Mouse (Mus musculus): Measurements from ENCODE around the gene Rapsn. TPM values are rescaled to one million over a fixed set of nuclear protein-coding genes. Genes with fewer than 3 reads are reported as not detected.

Rapsn gene
- polyA plus RNA-seq, 1 experiment from 2014 or later = 3.5 TPM

Other genes starting within 250 kb of the Rapsn start
- 239 and 261 TPM in 2 replicates for gene Mtch2, start 188.5 kb upstream of the Rapsn start, polyA plus RNA-seq (2014; fragmentation: Nextera tagmentation; extraction: Ambion mirVana)
- gene C1qtnf4, start 149.8 kb upstream of the Rapsn start, polyA plus RNA-seq (2014; fragmentation: Nextera tagmentation; extraction: Ambion mirVana) = 12.8 and 13.7 TPM in 2 replicates
- gene Kbtbd4, start 130.9 kb upstream of the Rapsn start, polyA plus RNA-seq (2014; fragmentation: Nextera tagmentation; extraction: Ambion mirVana) = 51.4 and 53.1 TPM in 2 replicates
- gene Ndufs3, start 130.8 kb upstream of the Rapsn start, polyA plus RNA-seq (2014; fragmentation: Nextera tagmentation; extraction: Ambion mirVana) = 227 and 230 TPM in 2 replicates
- 76.6 and 81.3 TPM in 2 replicates for gene Celf1, start 95.2 kb upstream of the Rapsn start, polyA plus RNA-seq (2014; fragmentation: Nextera tagmentation; extraction: Ambion mirVana)
- gene Psmc3, start 18.4 kb downstream of the Rapsn start, polyA plus RNA-seq (2014; fragmentation: Nextera tagmentation; extraction: Ambion mirVana) = 388 and 406 TPM in 2 replicates
- 22.0 and 22.1 TPM in 2 replicates for gene Slc39a13, start 34.8 kb downstream of the Rapsn start, polyA plus RNA-seq (2014; fragmentation: Nextera tagmentation; extraction: Ambion mirVana)
- 3.0 and 3.6 TPM in 2 replicates for gene Spi1, start 46.8 kb downstream of the Rapsn start, polyA plus RNA-seq (2014; fragmentation: Nextera tagmentation; extraction: Ambion mirVana)
- gene Mybpc3, start 82.5 kb downstream of the Rapsn start, polyA plus RNA-seq (2014; fragmentation: Nextera tagmentation; extraction: Ambion mirVana) = 0.25 and 1.6 TPM in 2 replicates
- 7.9 and 8.0 TPM in 2 replicates for gene Madd, start 148.2 kb downstream of the Rapsn start, polyA plus RNA-seq (2014; fragmentation: Nextera tagmentation; extraction: Ambion mirVana)
- gene Nr1h3, start 167.2 kb downstream of the Rapsn start, polyA plus RNA-seq (2014; fragmentation: Nextera tagmentation; extraction: Ambion mirVana) = 0.91 and 0.95 TPM in 2 replicates
- 31.1 and 37.2 TPM in 2 replicates for gene Acp2, start 167.3 kb downstream of the Rapsn start, polyA plus RNA-seq (2014; fragmentation: Nextera tagmentation; extraction: Ambion mirVana)
- gene Ddb2, start 201.4 kb downstream of the Rapsn start, polyA plus RNA-seq (2014; fragmentation: Nextera tagmentation; extraction: Ambion mirVana) = 11.4 and 12.6 TPM in 2 replicates
- 20.1 and 23.0 TPM in 2 replicates for gene Pacsin3, start 220.3 kb downstream of the Rapsn start, polyA plus RNA-seq (2014; fragmentation: Nextera tagmentation; extraction: Ambion mirVana)
- gene Arfgap2, start 229.4 kb downstream of the Rapsn start, polyA plus RNA-seq (2014; fragmentation: Nextera tagmentation; extraction: Ambion mirVana) = 82.9 and 83.6 TPM in 2 replicates

All from embryonic facial prominence, embryonic 11.5 days (tissue).